Mouse (Mus musculus) neural tube, embryonic 10.5 days (tissue): ENCODE results near the gene Cldn34a.
"Not testable (repeated sequence)": the region's sequence is repeated elsewhere in the genome, so short reads cannot be mapped to it uniquely, and the experiment has no call there.

Experiments
- DNase-seq: peaks from one replicate; pipeline ENCODE4 v3.0.0-alpha.2; 2017; ENCODE audit warnings: low spot score; ENCODE audit errors: extremely low spot score

Cldn34a gene

GRCm38 (mm10) chrX:152563034-152563433, at the start of gene Cldn34a:
Cldn34a (plus strand) TSS chrX:152563334.
- no peak for DNase-seq

- DNase-seq: not testable (repeated sequence)
These were observed 44.5 kb upstream of the Cldn34a start for GRCm38 (mm10) chrX:152518611-152519010.

- no peak for DNase-seq
These were observed 17.4 kb upstream of the Cldn34a start for GRCm38 (mm10) chrX:152545736-152546135.

GRCm38 (mm10) chrX:152548180-152548579, 15.0 kb upstream of the Cldn34a start:
- DNase-seq: no peak

- DNase-seq: no peak
These were observed 5.7 kb upstream of the Cldn34a start for GRCm38 (mm10) chrX:152557446-152557845.
